In genomic region chr3:80058722-80059121, GRCm38 (mm10) we compare ENCODE assay signal across 9 mouse cellular contexts.
DNase-seq lines count a peak whose midpoint lies in the region; ATAC-seq and TF ChIP-seq lines count a peak whose summit lies in the region.
"Had no signal": no experiment of that assay in that cellular context is flagged by ENCODE, and none has a peak within 500 bp of the region (broad histone marks: within the 10 kb centered on the region; RNA-seq: fewer than 3 reads in every experiment).

No protein-coding gene starts in this region.

- H3K4me3 ChIP-seq in left cerebral cortex, adult 2 months, result no peak overlapping the region
- no peak overlapping the region for H3K4me3 ChIP-seq in midbrain, embryonic 13.5 days (replicated peaks)
- H3K4me3 ChIP-seq: limb, embryonic 15.5 days had no signal

- no peaks in the 10 kb centered on the region for H3K36me3 ChIP-seq in midbrain, embryonic 13.5 days
- H3K36me3 ChIP-seq: limb, embryonic 15.5 days had no signal

- no peak overlapping the region for H3K4me2 ChIP-seq in midbrain, embryonic 13.5 days (replicated peaks)
- H3K4me2 ChIP-seq: limb, embryonic 15.5 days had no signal

- DNase-seq in left cerebral cortex, adult 2 months (ENCODE audit: extremely low spot score in 1 of 2, low spot score in 2 of 2), result peak; percentile 46 to 51
- DNase-seq in left cerebral cortex, adult 8-10 months (ENCODE audit: low spot score in 2 of 2), result no peak
- peak; percentile 36 for DNase-seq in Muller cell, postnatal 12 days (ENCODE audit: inconsistent ontology term)
- peak; percentile 13 for DNase-seq in cerebellum, adult 8-10 months
- peak; percentile 41 for DNase-seq in gastrocnemius, postnatal 14 days
- DNase-seq in kidney, postnatal 36 days, result peak; percentile 65 to 85

- H3K4me1 ChIP-seq in midbrain, embryonic 13.5 days (replicated peaks), result no peaks in the 10 kb centered on the region
- H3K4me1 ChIP-seq: limb, embryonic 15.5 days had no signal

- 0 out of 2 replicates have a peak, but pooled peaks have one; percentile 37 for ATAC-seq in midbrain, embryonic 13.5 days
- no peak for ATAC-seq in monocyte, adult 5-6 weeks (replicated peaks; ENCODE audit: insufficient number of reproducible peaks, low FRiP score, low TSS enrichment, poor library complexity, severe bottlenecking)

- H3K27me3 ChIP-seq in midbrain, embryonic 13.5 days, result no peaks in the 10 kb centered on the region
- H3K27me3 ChIP-seq: limb, embryonic 15.5 days had no signal

- H3K9me3 ChIP-seq in midbrain, embryonic 13.5 days, result no peaks in the 10 kb centered on the region
- H3K9me3 ChIP-seq: limb, embryonic 15.5 days had no signal

- no peak overlapping the region for H3K9ac ChIP-seq in midbrain, embryonic 13.5 days (replicated peaks)
- H3K9ac ChIP-seq: limb, embryonic 15.5 days had no signal

- intact Hi-C loops in left cerebral cortex, adult 2 months (cut with DNase I), result loop anchor here (1.0 kb wide), 2 partner anchors 175 to 204 kb away; no protein-coding TSS in a partner anchor
- intact Hi-C loops in gastrocnemius, postnatal 14 days (cut with DNase I; ENCODE audit: low total_unique reads), result no loop called here

- no peak overlapping the region for H3K27ac ChIP-seq in left cerebral cortex, adult 2 months
- H3K27ac ChIP-seq in midbrain, embryonic 13.5 days, result no peak overlapping the region
- H3K27ac ChIP-seq: limb, embryonic 15.5 days had no signal

- TF ChIP-seq CTCF in left cerebral cortex, adult 2 months (IDR thresholded peaks at IDR 0.05), result peak; percentile 90

- 36% methylated on average over 2 of the region's 2 CpGs for WGBS in midbrain, embryonic 13.5 days

Comparison
In these comparisons a context has a peak if more than half of its experiments do, and no peak if none do; other contexts are left out.
1. DNase-seq: peak in left cerebral cortex, adult 2 months (2 of 2), Muller cell, postnatal 12 days (single experiment), cerebellum, adult 8-10 months (single experiment), gastrocnemius, postnatal 14 days (single experiment) and kidney, postnatal 36 days (2 of 2); none in left cerebral cortex, adult 8-10 months (0 of 2).